Comparison of ENCODE assay signal across 31 mouse cellular contexts in the genomic region with DNA sequence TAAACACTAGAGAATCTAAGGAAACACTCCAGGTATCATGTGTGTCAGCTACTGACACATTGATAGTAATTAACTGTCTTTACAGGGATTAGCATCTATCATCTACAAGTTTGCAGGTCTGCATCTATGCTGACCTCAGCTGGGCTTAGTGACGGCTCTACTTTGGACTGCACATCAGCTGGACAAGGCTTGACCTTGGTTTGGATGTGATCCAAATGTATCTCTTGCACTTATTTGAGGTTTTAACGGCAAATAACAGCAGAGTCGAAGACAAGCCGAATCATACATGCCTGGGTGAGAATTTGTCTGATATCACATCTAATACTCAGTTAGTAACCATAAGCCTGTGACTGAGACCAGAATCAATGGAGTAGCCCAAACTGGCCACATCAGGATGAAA.
DNase-seq lines count a peak whose midpoint lies in the region; ATAC-seq and TF ChIP-seq lines count a peak whose summit lies in the region.
"Had no signal": no experiment of that assay in that cellular context is flagged by ENCODE, and none has a peak within 500 bp of the region (broad histone marks: within the 10 kb centered on the region; RNA-seq: fewer than 3 reads in every experiment).

No protein-coding gene starts in this region.

- 34% methylated on average over 4 of the region's 4 CpGs for WGBS in cerebellum, adult 2 months
- WGBS in forebrain, embryonic 13.5 days = 75% methylated on average over 4 of the region's 4 CpGs
- 93% methylated on average over 4 of the region's 4 CpGs for WGBS in forebrain, embryonic 11.5 days
- 72% methylated on average over 4 of the region's 4 CpGs for WGBS in hindbrain, embryonic 16.5 days
- 90% methylated on average over 4 of the region's 4 CpGs for WGBS in hindbrain, embryonic 13.5 days
- 86% methylated on average over 4 of the region's 4 CpGs for WGBS in midbrain, postnatal 0 days
- WGBS in midbrain, embryonic 10.5 days = 92% methylated on average over 4 of the region's 4 CpGs

- no peak overlapping the region for H3K4me2 ChIP-seq in forebrain, embryonic 13.5 days
- no peak overlapping the region for H3K4me2 ChIP-seq in forebrain, embryonic 11.5 days (ENCODE audit: low read depth, low read length, severe bottlenecking)
- H3K4me2 ChIP-seq in hindbrain, embryonic 16.5 days (ENCODE audit: low read length) = no peak overlapping the region
- H3K4me2 ChIP-seq in hindbrain, embryonic 13.5 days = no peak overlapping the region
- no peak overlapping the region for H3K4me2 ChIP-seq in midbrain, postnatal 0 days (ENCODE audit: low read depth, low read length, poor library complexity, severe bottlenecking)
- H3K4me2 ChIP-seq: heart, embryonic 11.5 days; limb, embryonic 15.5 days; liver, embryonic 13.5 days; neural tube, embryonic 13.5 days had no signal

- no peak for ATAC-seq in forebrain, embryonic 13.5 days
- ATAC-seq in forebrain, embryonic 11.5 days (replicated peaks; ENCODE audit: low FRiP score) = no peak
- ATAC-seq in hindbrain, embryonic 16.5 days = no peak
- ATAC-seq in hindbrain, embryonic 13.5 days (ENCODE audit: low FRiP score) = no peak
- no peak; the same call in 1 of the 2 replicates for ATAC-seq in midbrain, postnatal 0 days (ENCODE audit: low FRiP score)
- ATAC-seq: activated CD4-positive, CD25-positive, alpha-beta regulatory T cell, adult 4 months; intestine, embryonic 16.5 days had no signal

- no peak for TF ChIP-seq POLR2A in cerebellum, adult 2 months (IDR thresholded peaks at IDR 0.05; ENCODE audit: borderline replicate concordance, insufficient read depth, low read length)

- no peaks in the 10 kb centered on the region for H3K9me3 ChIP-seq in forebrain, embryonic 13.5 days (replicated peaks)
- no peaks in the 10 kb centered on the region for H3K9me3 ChIP-seq in forebrain, embryonic 11.5 days (ENCODE audit: control insufficient read depth, low read length)
- H3K9me3 ChIP-seq in hindbrain, embryonic 16.5 days (ENCODE audit: control insufficient read depth, low read length) = no peaks in the 10 kb centered on the region
- H3K9me3 ChIP-seq in hindbrain, embryonic 13.5 days = no peaks in the 10 kb centered on the region
- H3K9me3 ChIP-seq in midbrain, postnatal 0 days (ENCODE audit: low read length) = no peaks in the 10 kb centered on the region
- H3K9me3 ChIP-seq in midbrain, embryonic 10.5 days (replicated peaks) = no peaks in the 10 kb centered on the region
- H3K9me3 ChIP-seq: limb, embryonic 10.5 days; limb, embryonic 15.5 days; liver, embryonic 13.5 days; neural tube, embryonic 13.5 days had no signal

- no peaks in the 10 kb centered on the region for H3K27me3 ChIP-seq in cerebellum, adult 2 months (ENCODE audit: control insufficient read depth, insufficient read depth, low read length)
- no peaks in the 10 kb centered on the region for H3K27me3 ChIP-seq in forebrain, embryonic 13.5 days
- no peaks in the 10 kb centered on the region for H3K27me3 ChIP-seq in forebrain, embryonic 11.5 days (ENCODE audit: control insufficient read depth, insufficient read depth, low read length)
- no peaks in the 10 kb centered on the region for H3K27me3 ChIP-seq in hindbrain, embryonic 16.5 days (replicated peaks; ENCODE audit: control insufficient read depth, insufficient read depth, low read length)
- H3K27me3 ChIP-seq in hindbrain, embryonic 13.5 days = no peaks in the 10 kb centered on the region
- no peaks in the 10 kb centered on the region for H3K27me3 ChIP-seq in midbrain, postnatal 0 days (ENCODE audit: insufficient read depth, low read length)
- H3K27me3 ChIP-seq in midbrain, embryonic 10.5 days (ENCODE audit: low read depth, poor library complexity, severe bottlenecking) = no peaks in the 10 kb centered on the region
- H3K27me3 ChIP-seq: CH12.LX; limb, embryonic 15.5 days; liver, embryonic 13.5 days; neural tube, embryonic 13.5 days had no signal

- peaks cover 17% of the 10 kb centered on the region for H3K4me1 ChIP-seq in cerebellum, adult 2 months (ENCODE audit: control insufficient read depth, insufficient read depth, low read length)
- H3K4me1 ChIP-seq in forebrain, embryonic 13.5 days = no peaks in the 10 kb centered on the region
- H3K4me1 ChIP-seq in forebrain, embryonic 11.5 days (replicated peaks; ENCODE audit: control insufficient read depth, insufficient read depth, low read length) = no peaks in the 10 kb centered on the region
- H3K4me1 ChIP-seq in hindbrain, embryonic 16.5 days (ENCODE audit: control insufficient read depth, insufficient read depth, low read depth, low read length) = no peaks in the 10 kb centered on the region
- no peaks in the 10 kb centered on the region for H3K4me1 ChIP-seq in hindbrain, embryonic 13.5 days (replicated peaks)
- H3K4me1 ChIP-seq in midbrain, postnatal 0 days (ENCODE audit: insufficient read depth, low read length) = no peaks in the 10 kb centered on the region
- H3K4me1 ChIP-seq in midbrain, embryonic 10.5 days = no peaks in the 10 kb centered on the region
- H3K4me1 ChIP-seq: limb, embryonic 10.5 days; limb, embryonic 15.5 days; liver, embryonic 13.5 days; neural tube, embryonic 13.5 days had no signal

- DNase-seq in cerebellum, adult 2 months = peak; percentile 27 to 42
- DNase-seq in cerebellum, adult 11-12 months = no peak
- no peak for DNase-seq in forebrain, embryonic 11.5 days (ENCODE audit: low spot score)
- peak; percentile 17 for DNase-seq in midbrain, postnatal 0 days (ENCODE audit: low spot score)
- no peak for DNase-seq in midbrain, embryonic 10.5 days (ENCODE audit: low spot score)
- DNase-seq: adrenal gland, adult 2 months; adrenal gland, postnatal 36 days; gastrocnemius, adult 2 months; gastrocnemius, postnatal 36 days; heart, adult 18-20 months; heart, postnatal 36 days; kidney, adult 8-10 months; kidney, postnatal 4 days; liver, embryonic 13.5 days; lung, adult 18-20 months; lung, postnatal 14 days; right cerebral cortex, postnatal 4 days; thymus, adult 18-20 months; thymus, postnatal 25 days had no signal

- no peak for TF ChIP-seq CTCF in cerebellum, adult 2 months (IDR thresholded peaks at IDR 0.05; ENCODE audit: borderline replicate concordance, insufficient read depth, low read depth, low read length)
- no peak for TF ChIP-seq CTCF in midbrain, postnatal 0 days (IDR thresholded peaks at IDR 0.05)

- H3K4me3 ChIP-seq in cerebellum, adult 2 months (replicated peaks; ENCODE audit: insufficient read depth, low read depth, low read length) = no peak overlapping the region
- H3K4me3 ChIP-seq in forebrain, embryonic 13.5 days = no peak overlapping the region
- no peak overlapping the region for H3K4me3 ChIP-seq in forebrain, embryonic 11.5 days (ENCODE audit: low read depth, low read length)
- no peak overlapping the region for H3K4me3 ChIP-seq in hindbrain, embryonic 16.5 days (ENCODE audit: low read length)
- H3K4me3 ChIP-seq in hindbrain, embryonic 13.5 days = no peak overlapping the region
- H3K4me3 ChIP-seq in midbrain, postnatal 0 days (ENCODE audit: low read depth, low read length) = no peak overlapping the region
- no peak overlapping the region for H3K4me3 ChIP-seq in midbrain, embryonic 10.5 days
- H3K4me3 ChIP-seq: gastrocnemius, adult 2 months; limb, embryonic 10.5 days; limb, embryonic 15.5 days; liver, embryonic 13.5 days; neural tube, embryonic 13.5 days had no signal

- peak overlapping the region; percentile 100 for H3K27ac ChIP-seq in cerebellum, adult 2 months (ENCODE audit: insufficient read depth, low read length)
- H3K27ac ChIP-seq in forebrain, embryonic 13.5 days = peak overlapping the region; percentile 51; the same call in 1 of the 2 replicates
- no peak overlapping the region for H3K27ac ChIP-seq in forebrain, embryonic 11.5 days (ENCODE audit: low read depth, low read length)
- H3K27ac ChIP-seq in hindbrain, embryonic 16.5 days (ENCODE audit: low read depth, low read length) = 0 out of 2 replicates have a peak overlapping the region, but pooled peaks have one; percentile 37
- H3K27ac ChIP-seq in hindbrain, embryonic 13.5 days = no peak overlapping the region
- H3K27ac ChIP-seq in midbrain, postnatal 0 days (ENCODE audit: low read depth, low read length) = no peak overlapping the region
- no peak overlapping the region for H3K27ac ChIP-seq in midbrain, embryonic 10.5 days (replicated peaks)
- H3K27ac ChIP-seq: gastrocnemius, adult 2 months; kidney, postnatal 0 days; limb, embryonic 10.5 days; limb, embryonic 15.5 days; liver, embryonic 13.5 days; neural tube, embryonic 13.5 days; stomach, postnatal 0 days had no signal

- H3K9ac ChIP-seq in forebrain, embryonic 13.5 days = no peak overlapping the region
- H3K9ac ChIP-seq in forebrain, embryonic 11.5 days (ENCODE audit: low read length) = no peak overlapping the region
- no peak overlapping the region for H3K9ac ChIP-seq in hindbrain, embryonic 16.5 days (ENCODE audit: low read depth, low read length)
- no peak overlapping the region for H3K9ac ChIP-seq in hindbrain, embryonic 13.5 days
- H3K9ac ChIP-seq in midbrain, postnatal 0 days (replicated peaks; ENCODE audit: low read length, poor library complexity, severe bottlenecking) = no peak overlapping the region
- H3K9ac ChIP-seq: limb, embryonic 15.5 days; liver, embryonic 13.5 days; neural tube, embryonic 13.5 days had no signal

- H3K36me3 ChIP-seq in forebrain, embryonic 13.5 days (ENCODE audit: poor library complexity, severe bottlenecking) = no peaks in the 10 kb centered on the region
- no peaks in the 10 kb centered on the region for H3K36me3 ChIP-seq in forebrain, embryonic 11.5 days (ENCODE audit: control insufficient read depth, insufficient read depth, low read length)
- no peaks in the 10 kb centered on the region for H3K36me3 ChIP-seq in hindbrain, embryonic 16.5 days (ENCODE audit: control insufficient read depth, insufficient read depth, low read length)
- H3K36me3 ChIP-seq in hindbrain, embryonic 13.5 days = no peaks in the 10 kb centered on the region
- H3K36me3 ChIP-seq in midbrain, postnatal 0 days (ENCODE audit: insufficient read depth, low read length) = no peaks in the 10 kb centered on the region
- no peaks in the 10 kb centered on the region for H3K36me3 ChIP-seq in midbrain, embryonic 10.5 days
- H3K36me3 ChIP-seq: limb, embryonic 10.5 days; limb, embryonic 15.5 days; liver, embryonic 13.5 days; neural tube, embryonic 13.5 days had no signal

Comparison
In these comparisons a context has a peak if more than half of its experiments do, and no peak if none do; other contexts are left out.
1. DNase-seq: peak in cerebellum, adult 2 months (2 of 2) and midbrain, postnatal 0 days (single experiment); none in cerebellum, adult 11-12 months (single experiment), forebrain, embryonic 11.5 days (single experiment) and midbrain, embryonic 10.5 days (single experiment).
2. H3K27ac ChIP-seq: peak in cerebellum, adult 2 months (single experiment), forebrain, embryonic 13.5 days (single experiment) and hindbrain, embryonic 16.5 days (single experiment); none in forebrain, embryonic 11.5 days (single experiment), hindbrain, embryonic 13.5 days (single experiment), midbrain, postnatal 0 days (single experiment) and midbrain, embryonic 10.5 days (single experiment).